Mouse (Mus musculus) G1E (cell line): ENCODE measurements around the gene Grin2b. TPM values are rescaled to one million over a fixed set of nuclear protein-coding genes. Genes with fewer than 3 reads are reported as not detected.

Experiments
- ATAC-seq: 2 replicates; pipeline ENCODE4 v1.8.0; 2016; ENCODE audit warnings: mild to moderate bottlenecking; ENCODE audit not compliant: insufficient number of reproducible peaks, poor library complexity, low FRiP score, severe bottlenecking; ENCODE audit errors: extremely low read depth
- DNase-seq: peaks from one replicate; pipeline ENCODE4 v3.0.0; 2012; ENCODE audit warnings: low spot score
- H3K27me3 ChIP-seq: 2 replicates; pipeline ENCODE4 v1.6.1; 2012; ENCODE audit warnings: mild to moderate bottlenecking, low read length, inconsistent platforms; ENCODE audit not compliant: insufficient read depth
- H3K36me3 ChIP-seq: replicated peaks from 2 replicates; pipeline ENCODE3; 2012; ENCODE audit warnings: mild to moderate bottlenecking, inconsistent platforms
- H3K4me1 ChIP-seq: 2 replicates; pipeline ENCODE4 v1.6.1; 2012; ENCODE audit warnings: low read depth, low read length, inconsistent platforms, mixed read lengths; ENCODE audit not compliant: insufficient read depth
- H3K4me3 ChIP-seq: 2 replicates; pipeline ENCODE4 v1.5.1; 2012; ENCODE audit warnings: low read depth, mild to moderate bottlenecking, inconsistent platforms, low read length, moderate library complexity, mixed read lengths
- H3K9me3 ChIP-seq: replicated peaks from 2 replicates; pipeline ENCODE4 v1.6.1; 2012; ENCODE audit warnings: inconsistent platforms
- CTCF ChIP-seq: IDR thresholded peaks from 2 replicates; pipeline ENCODE4 v1.5.1; 2012; ENCODE audit warnings: low read depth, low read length, inconsistent platforms, mixed read lengths
- GATA1 ChIP-seq: IDR thresholded peaks from 2 replicates; pipeline ENCODE4 v1.6.1; 2012; ENCODE audit warnings: borderline replicate concordance, low read length, inconsistent platforms, mixed read lengths
- GATA2 ChIP-seq: IDR thresholded peaks from 2 replicates; pipeline ENCODE4 v1.6.1; 2012; ENCODE audit warnings: low read depth, low read length, inconsistent platforms, borderline replicate concordance
- POLR2AphosphoS5 ChIP-seq: IDR thresholded peaks from 2 replicates; pipeline ENCODE4 v1.6.1; 2012; ENCODE audit warnings: low read depth, low read length, inconsistent platforms; ENCODE audit not compliant: insufficient replicate concordance
- TAL1 ChIP-seq: conservative IDR thresholded peaks from 2 replicates; pipeline ENCODE4 v1.6.1; 2012; ENCODE audit warnings: low read depth, low read length, inconsistent platforms, mixed read lengths
- polyA plus RNA-seq: library from polyadenylated mRNA; stranded (reverse); fragments of >175 nt; gene quantifications from 2 replicates; pipeline ENCODE4 v1.2.3, GENCODE M21; 2012
- total RNA-seq, 2 experiments: library from RNA; stranded (forward) in 1 of 2; stranded (reverse) in 1 of 2; fragments of 200-1000 nt in 1 of 2; fragments of >200 nt in 1 of 2; fragmentation: Nextera tagmentation in 1 of 2; gene quantifications; 2 replicates each; pipeline ENCODE4 v1.2.3; 2014 to 2017

Grin2b gene
- total and polyA plus RNA-seq, 3 experiments: 0.05 TPM; not detected in 2

DNA sequence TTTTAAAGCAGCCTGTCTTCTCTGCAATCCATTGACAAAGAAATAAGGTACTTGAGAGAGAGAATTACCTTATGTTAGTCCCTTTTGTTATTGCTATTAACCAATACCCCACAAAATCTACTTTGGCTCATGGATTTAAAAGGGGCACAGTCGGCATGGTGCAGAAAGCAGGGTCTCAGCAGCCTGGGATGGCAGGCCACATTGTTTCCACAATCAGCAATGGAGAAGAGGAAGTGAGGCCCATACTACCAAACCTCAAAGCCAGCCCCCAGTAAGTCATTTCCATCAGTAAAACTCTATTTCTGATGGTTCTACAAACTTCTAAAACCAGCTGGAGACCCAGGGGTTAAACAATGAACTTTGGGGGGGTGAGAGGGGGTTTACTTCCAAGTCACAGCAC, 417.2 kb downstream of the Grin2b start:
- H3K4me1 ChIP-seq: no peaks in the 10 kb centered on the region
- no peak overlapping the region for H3K4me3 ChIP-seq
- DNase-seq (no peak), ATAC-seq (no peak)
- no peaks in the 10 kb centered on the region for H3K27me3 ChIP-seq
- H3K36me3 ChIP-seq: no peaks in the 10 kb centered on the region
- peaks cover 51% of the 10 kb centered on the region for H3K9me3 ChIP-seq
- TF ChIP-seq GATA2 (no peak), TAL1 (no peak), GATA1 (no peak), POLR2AphosphoS5 (no peak), CTCF (no peak)

DNA sequence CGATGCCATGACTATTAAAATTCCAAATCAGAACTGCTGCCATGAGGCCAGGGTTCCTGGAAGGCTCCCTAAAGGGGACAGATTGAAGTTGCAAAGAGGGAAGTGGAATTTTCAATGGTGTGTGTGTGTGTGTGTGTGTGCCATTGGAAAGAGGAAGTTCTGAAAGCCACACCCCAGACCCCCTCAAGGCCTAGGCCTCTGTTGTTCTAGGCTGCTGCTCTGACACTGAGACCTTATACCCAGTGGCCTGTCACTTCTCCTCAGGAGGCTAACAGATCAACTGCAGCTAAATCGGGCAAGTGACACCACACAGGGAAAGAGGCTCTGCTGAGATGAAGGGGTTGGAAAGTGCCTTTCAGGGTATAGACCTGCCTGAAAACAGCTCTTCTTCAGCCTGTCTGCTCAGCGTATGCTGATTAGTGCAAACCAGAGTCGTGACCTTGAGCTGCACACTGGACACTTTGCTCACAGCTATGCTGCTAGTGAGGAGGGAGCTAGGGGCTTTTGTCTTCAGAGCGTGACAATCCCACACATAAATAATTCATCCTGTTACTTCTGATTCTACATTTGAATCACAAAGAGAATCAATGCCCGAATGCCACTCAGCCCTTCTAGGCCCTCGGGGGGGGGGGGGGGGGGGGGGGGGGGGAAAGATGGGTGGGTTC, 424.8 kb downstream of the Grin2b start:
- ATAC-seq (no peak), DNase-seq (no peak)
- no peak for TF ChIP-seq POLR2AphosphoS5
- TF ChIP-seq GATA1: no peak
- TF ChIP-seq CTCF: no peak
- no peak for TF ChIP-seq GATA2
- TF ChIP-seq TAL1: no peak
- Histone ChIP-seq H3K36me3 (no peaks in the 10 kb centered on the region), H3K9me3 (peaks cover 52% of the 10 kb centered on the region), H3K4me3 (no peak overlapping the region), H3K27me3 (no peaks in the 10 kb centered on the region), H3K4me1 (no peaks in the 10 kb centered on the region)

GRCm38 (mm10) chr6:135745606-135746005, 427.7 kb downstream of the Grin2b start:
- H3K4me1 ChIP-seq: no peaks in the 10 kb centered on the region
- TF ChIP-seq GATA2 (no peak), TAL1 (no peak), CTCF (no peak), GATA1 (no peak), POLR2AphosphoS5 (no peak)
- ATAC-seq: no peak
- H3K9me3 ChIP-seq: peaks cover 45% of the 10 kb centered on the region
- H3K4me3 ChIP-seq: no peak overlapping the region
- H3K27me3 ChIP-seq: no peaks in the 10 kb centered on the region
- no peak for DNase-seq
- no peaks in the 10 kb centered on the region for H3K36me3 ChIP-seq

DNA sequence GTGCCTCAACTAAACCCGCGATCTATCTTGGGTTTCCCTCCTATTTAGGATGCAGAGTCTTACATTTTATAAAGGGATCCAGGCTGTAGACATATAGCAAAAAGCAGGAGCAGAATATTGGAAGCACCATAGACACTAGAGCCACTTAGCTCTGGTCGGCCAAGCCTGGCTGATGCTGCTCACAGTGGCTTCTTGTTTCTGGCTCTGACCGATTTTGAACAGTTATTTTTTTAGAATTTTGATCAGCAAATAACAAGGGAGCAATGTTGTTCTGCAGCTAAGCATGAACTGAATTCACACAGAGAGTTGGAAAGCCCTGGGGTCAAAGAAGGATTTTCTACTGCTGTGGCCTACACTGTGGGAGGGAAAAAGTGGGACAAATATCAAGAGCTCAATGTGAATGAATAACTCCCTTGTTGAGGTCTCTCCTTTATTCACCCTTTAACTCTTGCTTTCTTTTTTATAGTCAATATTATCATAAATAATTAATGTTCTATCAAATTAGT, 439.0 kb downstream of the Grin2b start:
- Histone ChIP-seq H3K9me3 (peaks cover 67% of the 10 kb centered on the region), H3K27me3 (no peaks in the 10 kb centered on the region), H3K4me3 (no peak overlapping the region), H3K36me3 (no peaks in the 10 kb centered on the region), H3K4me1 (no peaks in the 10 kb centered on the region)
- ATAC-seq (no peak), DNase-seq (no peak)
- TF ChIP-seq POLR2AphosphoS5 (no peak), GATA1 (no peak), CTCF (no peak), GATA2 (no peak), TAL1 (no peak)

GRCm38 (mm10) chr6:135727106-135727505, 446.2 kb downstream of the Grin2b start:
- Histone ChIP-seq H3K4me1 (no peaks in the 10 kb centered on the region), H3K27me3 (no peaks in the 10 kb centered on the region), H3K36me3 (no peaks in the 10 kb centered on the region), H3K9me3 (peaks cover 53% of the 10 kb centered on the region), H3K4me3 (no peak overlapping the region)
- no peak for DNase-seq
- ATAC-seq: no peak
- TF ChIP-seq CTCF: no peak
- no peak for TF ChIP-seq GATA1

DNA sequence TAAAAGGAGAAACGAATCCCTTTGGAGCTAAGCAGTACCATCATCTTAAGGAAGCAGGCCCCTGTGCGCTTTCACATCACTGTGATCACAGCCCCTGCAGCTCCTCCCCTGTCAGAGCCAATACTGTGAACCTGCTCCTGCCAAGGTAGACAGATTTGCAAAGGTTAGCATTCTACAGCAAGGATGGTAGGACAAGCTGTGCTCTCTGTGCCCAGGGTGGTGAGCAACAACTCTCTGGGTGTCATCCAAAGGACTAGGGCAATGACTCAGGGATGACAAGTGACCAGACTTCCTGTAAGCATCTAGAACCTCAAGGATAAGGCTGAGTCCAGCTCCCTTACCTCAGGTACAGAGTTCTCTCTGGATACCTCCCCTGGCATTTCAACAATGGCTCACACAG, 451.6 kb downstream of the Grin2b start:
- no peak for TF ChIP-seq TAL1
- no peak for TF ChIP-seq POLR2AphosphoS5
- TF ChIP-seq GATA1: no peak
- TF ChIP-seq GATA2: no peak
- no peak for TF ChIP-seq CTCF
- H3K4me3 ChIP-seq: no peak overlapping the region
- no peaks in the 10 kb centered on the region for H3K4me1 ChIP-seq
- no peaks in the 10 kb centered on the region for H3K27me3 ChIP-seq
- peaks cover 32% of the 10 kb centered on the region for H3K9me3 ChIP-seq
- no peaks in the 10 kb centered on the region for H3K36me3 ChIP-seq
- DNase-seq: no peak
- no peak for ATAC-seq

GRCm38 (mm10) chr6:135714906-135715305, 458.4 kb downstream of the Grin2b start:
- H3K27me3 ChIP-seq: no peaks in the 10 kb centered on the region
- H3K4me3 ChIP-seq: no peak overlapping the region
- TF ChIP-seq GATA2 (no peak), TAL1 (no peak), CTCF (no peak), POLR2AphosphoS5 (no peak), GATA1 (no peak)
- H3K36me3 ChIP-seq: no peaks in the 10 kb centered on the region
- no peak for ATAC-seq
- no peak for DNase-seq
- H3K9me3 ChIP-seq: peaks cover 43% of the 10 kb centered on the region
- no peaks in the 10 kb centered on the region for H3K4me1 ChIP-seq
